Mouse (Mus musculus) cerebral cortex, adult 2 months (tissue): ENCODE results near the gene Igflr1.

Source experiments
- WGBS: fragments of 180-500 bp; shearing (Covaris S2); methylation state at CpG from one replicate; pipeline ENCODE4 v1.1.7; 2018; 5-methylcytosine and 5-hydroxymethylcytosine counted together

Igflr1 gene

GRCm38 (mm10) chr7:30588676-30589434, 23.6 kb downstream of the Igflr1 start, which contains the start of gene Kmt2b:
TSS of gene Kmt2b (minus strand) at chr7:30588726.
- under 1% methylated on average over 66 of the region's 68 CpGs for WGBS

GRCm38 (mm10) chr7:30589435-30590301, 24.4 kb downstream of the Igflr1 start:
- 29% methylated on average over 40 of the region's 40 CpGs for WGBS

DNA sequence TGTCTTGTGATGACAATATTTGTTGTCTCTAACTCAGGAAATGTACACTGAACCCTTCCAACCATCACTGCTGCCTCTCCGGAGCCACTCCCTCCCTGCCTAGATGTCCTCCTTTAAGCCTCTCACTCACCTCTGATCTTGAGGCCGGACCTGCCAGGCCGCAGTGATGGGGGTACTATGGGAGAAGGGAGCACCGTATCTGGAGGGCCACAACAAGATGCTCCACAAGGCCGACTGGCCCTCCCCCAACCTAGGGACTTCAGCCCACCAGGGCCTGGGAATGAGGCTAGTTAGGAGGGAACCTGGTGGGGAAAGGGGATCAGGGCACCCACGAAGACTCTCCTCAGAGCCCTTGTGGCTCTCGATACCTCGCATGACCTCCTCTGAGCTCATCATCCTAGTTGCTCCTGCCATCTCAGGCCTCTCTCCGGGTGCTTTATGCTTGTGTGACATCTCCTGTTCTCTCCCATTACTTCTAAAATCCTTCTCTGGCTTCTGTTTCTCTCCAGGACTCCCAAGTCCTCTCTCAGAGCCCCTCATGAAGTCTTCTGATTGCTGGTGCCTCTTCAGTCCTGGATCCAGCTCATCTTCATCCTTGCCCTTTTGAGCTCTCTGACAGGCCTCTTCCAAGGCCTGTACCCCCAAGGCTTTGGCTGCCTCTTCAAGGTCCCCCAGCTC, 25.8 kb downstream of the Igflr1 start:
- 93% methylated on average over 9 of the region's 9 CpGs for WGBS

- WGBS = 58% methylated on average over 4 of the region's 4 CpGs
These were observed 26.4 kb downstream of the Igflr1 start for GRCm38 (mm10) chr7:30591605-30591951.

DNA sequence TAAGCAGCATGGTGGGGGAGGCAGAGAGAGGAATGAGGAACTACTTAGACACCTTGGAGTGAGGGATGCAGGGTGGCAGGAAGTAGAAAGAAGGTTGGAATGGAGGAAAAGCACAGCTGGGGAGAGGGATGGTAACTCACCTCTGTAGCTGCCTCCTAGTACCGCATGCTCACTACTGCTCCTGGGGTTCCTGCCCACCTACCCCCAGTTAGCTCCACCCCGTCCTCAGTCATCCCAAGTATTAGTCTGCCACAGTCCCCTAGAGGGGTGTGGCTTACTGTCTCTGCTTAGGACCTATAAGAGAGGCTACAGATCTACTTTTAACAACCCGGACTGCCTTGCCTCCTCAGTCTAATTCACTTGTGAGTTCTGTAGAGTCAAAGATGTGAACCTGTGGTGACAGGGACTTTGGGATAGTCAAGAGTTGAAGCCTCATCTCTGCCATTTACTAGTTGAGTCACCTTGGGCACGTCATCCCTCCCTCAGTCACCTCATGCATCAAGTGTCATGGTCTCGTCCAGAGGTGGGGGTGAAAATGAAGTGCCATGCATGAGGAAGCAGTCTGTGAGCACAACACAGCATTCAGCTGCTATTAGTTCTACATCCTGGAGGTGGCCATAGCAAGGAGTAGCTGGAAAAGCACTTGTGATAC, 27.7 kb downstream of the Igflr1 start:
- WGBS = 70% methylated on average over 5 of the region's 5 CpGs

DNA sequence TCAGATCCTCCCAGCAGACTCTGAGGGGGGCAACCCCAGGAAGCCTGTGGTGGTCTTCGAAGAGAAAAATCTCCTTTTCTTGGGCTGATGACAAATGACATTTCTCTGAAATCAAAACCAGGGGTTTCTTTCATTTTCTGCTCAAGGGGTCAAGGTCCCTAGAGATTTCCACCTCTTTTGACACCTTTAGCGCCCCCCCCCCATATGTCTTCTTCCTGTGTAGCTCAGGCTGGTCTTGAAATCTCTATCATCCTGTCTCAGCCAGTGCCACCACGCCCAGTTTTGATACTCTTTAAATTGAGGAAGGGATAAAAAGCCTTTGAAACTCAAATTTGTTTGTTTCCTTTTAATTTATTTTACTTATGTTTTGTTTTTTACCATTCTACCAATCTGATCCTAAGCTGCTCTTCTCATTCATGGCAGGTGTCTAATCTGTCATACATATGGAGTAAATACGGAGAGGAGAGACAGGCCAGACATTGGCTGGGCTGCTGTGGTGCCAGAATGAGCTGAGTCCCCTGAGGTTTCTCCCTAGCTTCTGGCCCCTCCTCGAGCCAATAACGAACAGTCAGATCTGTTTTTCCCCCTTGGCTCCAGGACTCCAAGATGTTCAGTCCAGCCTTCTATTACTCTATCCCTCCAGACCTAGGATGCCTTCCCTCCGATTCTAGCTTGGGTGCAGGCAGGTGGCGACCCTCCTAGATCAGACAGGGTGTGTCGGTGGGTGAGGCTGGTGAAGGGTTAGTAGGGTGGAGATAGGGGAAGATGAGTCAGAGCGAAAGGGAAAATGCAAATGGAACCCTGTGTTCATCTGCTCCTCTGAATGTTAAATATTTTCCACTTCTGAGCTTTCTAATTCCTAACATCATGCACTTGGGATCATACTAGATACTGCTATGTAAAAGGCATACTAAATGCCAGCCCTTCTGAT, 28.6 kb downstream of the Igflr1 start:
- 80% methylated on average over 10 of the region's 10 CpGs for WGBS

GRCm38 (mm10) chr7:30594510-30595024, 29.3 kb downstream of the Igflr1 start:
- WGBS = 68% methylated on average over 4 of the region's 4 CpGs

DNA sequence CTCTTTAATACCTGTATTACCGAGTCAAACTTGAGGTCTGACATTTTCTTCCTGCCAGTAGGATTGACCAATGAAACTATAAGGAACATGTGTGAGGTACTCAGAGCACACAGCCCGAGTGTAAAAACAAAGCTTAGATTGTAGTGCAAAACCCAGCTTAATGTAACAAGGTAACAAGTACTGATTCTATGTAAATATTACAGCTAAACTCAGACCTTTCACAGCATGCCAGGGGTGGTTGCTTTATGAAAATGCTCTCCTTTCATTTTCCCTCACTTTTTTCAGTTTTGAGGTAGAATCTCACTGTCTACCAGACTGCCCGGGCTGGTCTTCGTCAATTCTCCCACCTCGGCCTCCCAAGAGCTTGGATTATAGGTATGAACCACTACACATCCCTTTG, 30.9 kb downstream of the Igflr1 start:
- WGBS = 84% methylated on average over 5 of the region's 5 CpGs

DNA sequence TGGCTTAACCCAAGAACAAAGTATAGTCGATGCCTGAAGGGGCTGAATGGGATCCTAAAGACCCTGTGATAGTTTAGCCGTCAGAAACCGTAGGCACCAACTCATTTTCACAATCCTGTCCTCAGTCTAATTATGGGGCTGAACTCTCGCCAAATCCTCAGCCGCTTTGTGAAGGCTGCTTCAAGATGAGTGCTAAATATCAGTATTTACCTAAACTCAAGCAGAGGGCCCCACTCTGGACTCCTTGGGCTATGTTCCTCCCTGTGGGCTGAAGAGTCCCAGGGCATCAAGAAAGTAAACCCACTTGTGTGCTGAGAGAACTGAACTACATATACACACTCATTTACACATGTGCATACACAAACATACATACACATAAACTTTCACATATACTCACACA, 31.6 kb downstream of the Igflr1 start:
- WGBS = 41% methylated on average over 5 of the region's 5 CpGs

- 94% methylated on average over 12 of the region's 12 CpGs for WGBS
These were observed 33.6 kb downstream of the Igflr1 start, which contains the start of gene Zbtb32 for GRCm38 (mm10) chr7:30598786-30599185. TSS of gene Zbtb32 (minus strand) at chr7:30598909.

DNA sequence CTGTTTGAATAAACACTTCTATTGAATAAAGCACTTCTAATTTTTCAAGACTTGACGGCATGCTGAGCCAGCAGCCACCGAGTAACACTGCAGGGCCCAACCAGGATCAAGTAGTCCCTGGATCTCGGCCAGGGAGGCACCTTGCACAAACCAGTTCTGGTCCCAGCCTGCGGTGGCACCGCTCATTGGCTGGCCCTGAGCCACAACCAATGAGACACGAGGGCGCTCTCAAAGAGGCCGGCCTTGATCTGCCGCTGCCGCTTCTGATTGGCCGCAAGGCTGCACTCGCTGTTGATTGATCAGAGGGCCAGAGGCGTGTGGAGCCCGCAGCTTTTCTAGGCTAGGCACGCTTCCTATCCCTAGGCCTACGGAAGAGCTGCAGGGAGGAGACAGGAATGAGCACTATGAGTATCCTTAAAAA, 34.7 kb downstream of the Igflr1 start:
- 2% methylated on average over 16 of the region's 16 CpGs for WGBS

DNA sequence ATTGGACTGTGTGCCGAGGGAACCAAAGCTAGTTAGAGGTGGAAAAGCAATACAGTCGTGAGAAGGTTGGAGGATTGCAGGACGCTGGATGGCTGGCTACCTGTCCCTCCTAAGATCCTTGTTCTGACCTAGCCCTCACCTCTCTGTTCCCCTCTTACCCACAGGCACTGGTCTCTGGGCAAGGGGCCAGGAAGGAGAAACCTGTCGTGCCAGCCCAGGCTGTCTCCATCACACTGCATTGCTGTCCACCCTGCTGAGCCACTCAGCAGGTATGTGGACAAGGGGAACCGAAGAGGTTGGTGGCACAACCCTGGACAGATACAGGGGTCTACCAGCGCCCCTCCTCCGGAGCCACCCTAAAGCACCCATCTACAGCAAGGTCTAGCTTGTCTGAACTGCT, 35.4 kb downstream of the Igflr1 start:
- 60% methylated on average over 7 of the region's 7 CpGs for WGBS

GRCm38 (mm10) chr7:30602583-30602982, 37.4 kb downstream of the Igflr1 start:
- 68% methylated on average over 3 of the region's 3 CpGs for WGBS

DNA sequence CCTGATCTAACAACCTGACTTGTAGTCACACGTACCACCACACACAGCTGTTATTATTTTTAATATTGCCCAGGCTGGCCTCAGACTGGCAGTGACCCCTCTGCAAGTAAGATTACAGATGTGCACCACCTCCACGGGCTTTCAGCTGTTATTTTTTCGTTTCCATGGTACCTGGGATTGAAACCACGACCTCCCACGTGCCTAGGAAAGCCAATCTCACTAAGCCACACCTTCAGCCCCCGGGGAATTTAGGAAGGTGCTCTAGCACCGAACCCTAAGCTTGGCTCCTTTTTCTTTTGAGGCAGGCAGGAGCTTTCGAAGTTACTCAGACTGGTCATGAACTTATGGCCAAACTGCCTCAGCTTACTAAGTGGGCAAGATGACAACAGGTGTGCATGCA, 39.2 kb downstream of the Igflr1 start:
- WGBS = 61% methylated on average over 8 of the region's 8 CpGs

DNA sequence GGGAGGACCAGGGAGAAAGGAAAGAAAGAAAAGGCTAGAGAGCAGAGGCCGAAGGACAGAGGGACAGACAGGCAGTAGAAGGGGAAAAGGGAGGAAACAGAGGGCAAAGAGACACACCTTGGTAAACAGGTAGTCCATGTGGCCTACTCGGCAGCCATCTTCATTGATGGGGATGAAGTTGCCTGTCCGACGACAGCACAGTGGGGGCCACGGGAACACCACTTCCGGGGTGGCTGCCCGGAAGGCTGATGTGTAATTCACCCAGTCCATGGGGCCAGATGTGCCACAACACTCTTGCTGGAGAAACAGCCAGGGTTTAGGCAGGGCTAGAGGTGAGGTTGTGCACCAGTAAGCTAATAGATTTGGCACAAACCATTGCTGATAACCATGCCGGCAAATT, 39.7 kb downstream of the Igflr1 start:
- 93% methylated on average over 8 of the region's 8 CpGs for WGBS

DNA sequence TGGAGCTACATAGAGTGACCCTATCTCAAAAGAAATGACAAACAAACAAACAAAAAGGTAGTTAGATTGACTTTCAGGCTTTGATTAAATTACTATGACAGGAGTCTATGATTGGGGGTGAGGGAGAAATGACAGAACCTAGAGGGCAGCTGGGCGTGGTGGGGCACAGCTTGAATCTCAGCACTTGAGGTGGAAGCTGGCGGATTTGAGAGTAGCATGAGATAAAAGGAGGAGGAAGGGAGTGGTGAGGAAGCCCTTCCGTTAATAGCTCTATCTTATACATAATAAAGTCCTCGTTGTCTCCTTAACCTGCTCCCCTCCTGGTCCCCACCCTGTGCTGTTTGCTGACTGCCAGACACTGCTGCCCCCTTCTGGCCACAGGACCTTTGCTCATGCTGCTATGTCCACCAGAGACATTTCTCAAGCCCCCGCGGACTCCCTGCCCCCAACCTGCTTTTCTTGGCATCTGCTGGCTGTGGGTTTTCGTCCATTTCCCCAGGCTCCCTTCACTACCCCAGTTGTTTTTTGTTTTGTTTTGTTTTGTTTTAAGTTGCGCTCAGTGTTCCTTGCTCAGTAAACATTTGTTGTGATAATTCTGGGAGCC, 42.6 kb downstream of the Igflr1 start:
- 39% methylated on average over 8 of the region's 8 CpGs for WGBS

DNA sequence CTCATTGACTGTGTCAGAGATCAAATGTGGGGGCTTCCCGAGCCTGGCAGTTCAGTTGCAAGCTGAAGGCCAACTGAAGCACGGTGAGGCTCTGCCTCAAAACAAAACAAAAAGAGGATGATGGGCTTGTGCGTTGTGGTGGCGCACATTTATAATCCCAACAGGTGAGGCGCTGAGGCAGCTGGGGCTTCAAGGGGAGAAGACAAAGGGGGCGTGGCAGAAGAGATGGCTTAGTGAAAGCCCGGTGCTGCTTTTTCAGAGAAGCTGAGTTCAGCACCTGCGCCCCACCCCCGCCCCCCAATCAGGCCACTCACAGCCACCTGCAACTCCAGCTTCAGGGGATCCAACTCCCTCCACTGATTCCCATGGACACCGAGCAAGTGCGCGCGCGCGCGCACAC, 43.2 kb downstream of the Igflr1 start:
- WGBS = 52% methylated on average over 16 of the region's 16 CpGs

GRCm38 (mm10) chr7:30610043-30610442, 44.8 kb downstream of the Igflr1 start:
- 77% methylated on average over 7 of the region's 7 CpGs for WGBS

DNA sequence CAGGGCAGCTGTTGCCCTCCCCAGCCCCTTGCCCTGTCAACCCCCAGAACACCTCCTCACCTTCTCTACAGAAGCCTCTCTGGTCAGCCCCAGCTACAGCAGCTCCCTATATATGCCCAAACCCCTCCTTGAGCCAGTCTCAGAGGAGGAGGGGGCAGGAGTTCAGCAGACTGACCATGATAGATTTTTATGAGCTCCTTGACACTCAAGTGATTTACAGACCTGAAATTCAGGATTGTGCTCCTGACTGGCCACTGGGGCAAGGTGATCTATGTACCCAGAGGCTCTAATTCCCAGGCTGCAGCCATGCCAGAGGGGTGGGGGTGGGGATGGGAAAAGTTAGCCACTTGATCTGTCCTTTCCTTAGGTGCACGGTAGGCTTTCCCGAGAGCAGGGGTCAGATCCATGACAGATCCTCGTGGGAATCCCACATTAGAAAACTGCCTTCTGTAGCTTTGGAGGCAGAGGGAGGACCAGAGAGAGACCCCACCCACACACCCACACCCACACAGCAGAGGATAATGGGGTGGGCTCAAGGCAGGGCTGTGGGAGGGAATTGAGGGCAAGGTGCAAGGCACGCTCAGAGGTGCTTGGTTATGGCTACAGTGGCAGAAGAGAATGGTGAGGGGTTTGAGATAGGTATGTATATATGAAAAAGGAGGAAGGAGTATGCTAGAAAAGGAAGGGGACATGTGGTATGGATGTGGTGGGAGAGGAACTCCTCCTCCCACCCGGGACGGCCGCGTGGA, 47.6 kb downstream of the Igflr1 start, which contains the start of gene Upk1a:
Gene Upk1a (minus strand): TSS at position 194 of the 749 bp plus-strand sequence.
- WGBS = 70% methylated on average over 8 of the region's 8 CpGs
